Mouse (Mus musculus): ENCODE results near the gene Irs2. TPM values are rescaled to one million over a fixed set of nuclear protein-coding genes. Genes with fewer than 3 reads are reported as not detected.

Irs2 gene
- polyA plus RNA-seq (2014; fragmentation: Nextera tagmentation; extraction: Ambion mirVana) = 5.2 and 5.4 TPM in 2 replicates

GRCm38 (mm10) chr8:11008379-11008775, at the start of gene Irs2:
TSS of gene Irs2 (minus strand) at chr8:11008458.
- Histone ChIP-seq H3K9ac (replicated peaks; ENCODE audit: low read length) (peak within 1 kb of the TSS; percentile 94), H3K27ac (replicated peaks; ENCODE audit: low read depth, low read length) (peak within 1 kb of the TSS; percentile 99), H3K4me2 (ENCODE audit: low read length) (peak within 1 kb of the TSS; percentile 83), H3K36me3 (ENCODE audit: control insufficient read depth, insufficient read depth, low read length) (0 out of 2 replicates have a peak, but pooled peaks cover 7% of the 10 kb centered on the region), H3K4me3 (replicated peaks; ENCODE audit: low read depth, low read length) (peak within 1 kb of the TSS; percentile 78), H3K9me3 (ENCODE audit: control insufficient read depth, low read length) (no peaks in the 10 kb centered on the region), H3K4me1 (ENCODE audit: control insufficient read depth, insufficient read depth, low read length) (peaks cover 47% of the 10 kb centered on the region), H3K27me3 (ENCODE audit: control insufficient read depth, insufficient read depth, low read length) (no peaks in the 10 kb centered on the region)
- ATAC-seq (ENCODE audit: low FRiP score, low TSS enrichment) (peak; percentile 12), DNase-seq (peak; percentile 75)
- under 1% methylated on average over 58 of the region's 64 CpGs for WGBS

- no peak overlapping the region for H3K4me3 ChIP-seq (replicated peaks; ENCODE audit: low read depth, low read length)
- ATAC-seq (ENCODE audit: low FRiP score, low TSS enrichment) (no peak), DNase-seq (no peak)
- no peaks in the 10 kb centered on the region for H3K4me1 ChIP-seq (ENCODE audit: control insufficient read depth, insufficient read depth, low read length)
- 87% methylated on average over 5 of the region's 5 CpGs for WGBS
- H3K27me3 ChIP-seq (ENCODE audit: control insufficient read depth, insufficient read depth, low read length) = no peaks in the 10 kb centered on the region
- no peak overlapping the region for H3K4me2 ChIP-seq (ENCODE audit: low read length)
- no peak overlapping the region for H3K27ac ChIP-seq (replicated peaks; ENCODE audit: low read depth, low read length)
- no peak overlapping the region for H3K9ac ChIP-seq (replicated peaks; ENCODE audit: low read length)
- no peaks in the 10 kb centered on the region for H3K9me3 ChIP-seq (ENCODE audit: control insufficient read depth, low read length)
- no peaks in the 10 kb centered on the region for H3K36me3 ChIP-seq (ENCODE audit: control insufficient read depth, insufficient read depth, low read length)
Measured at GRCm38 (mm10) chr8:11056665-11057064, 48.4 kb upstream of the Irs2 start.

- Histone ChIP-seq H3K4me2 (ENCODE audit: low read length) (no peak overlapping the region), H3K4me3 (replicated peaks; ENCODE audit: low read depth, low read length) (no peak overlapping the region), H3K4me1 (ENCODE audit: control insufficient read depth, insufficient read depth, low read length) (no peaks in the 10 kb centered on the region), H3K36me3 (ENCODE audit: control insufficient read depth, insufficient read depth, low read length) (no peaks in the 10 kb centered on the region), H3K27me3 (ENCODE audit: control insufficient read depth, insufficient read depth, low read length) (no peaks in the 10 kb centered on the region), H3K27ac (replicated peaks; ENCODE audit: low read depth, low read length) (no peak overlapping the region), H3K9me3 (ENCODE audit: control insufficient read depth, low read length) (no peaks in the 10 kb centered on the region), H3K9ac (replicated peaks; ENCODE audit: low read length) (no peak overlapping the region)
- 97% methylated on average over 8 of the region's 8 CpGs for WGBS
- no peak for ATAC-seq (ENCODE audit: low FRiP score, low TSS enrichment)
- no peak for DNase-seq
Measured at GRCm38 (mm10) chr8:11056175-11056563, 47.9 kb upstream of the Irs2 start.

- 77% methylated on average over 16 of the region's 16 CpGs for WGBS
- DNase-seq = no peak
- H3K4me1 ChIP-seq (ENCODE audit: control insufficient read depth, insufficient read depth, low read length) = no peaks in the 10 kb centered on the region
- H3K27me3 ChIP-seq (ENCODE audit: control insufficient read depth, insufficient read depth, low read length) = no peaks in the 10 kb centered on the region
- H3K9ac ChIP-seq (replicated peaks; ENCODE audit: low read length) = no peak overlapping the region
- H3K4me2 ChIP-seq (ENCODE audit: low read length) = no peak overlapping the region
- no peak overlapping the region for H3K4me3 ChIP-seq (replicated peaks; ENCODE audit: low read depth, low read length)
- H3K36me3 ChIP-seq (ENCODE audit: control insufficient read depth, insufficient read depth, low read length) = no peaks in the 10 kb centered on the region
- H3K27ac ChIP-seq (replicated peaks; ENCODE audit: low read depth, low read length) = no peak overlapping the region
- no peaks in the 10 kb centered on the region for H3K9me3 ChIP-seq (ENCODE audit: control insufficient read depth, low read length)
- ATAC-seq (ENCODE audit: low FRiP score, low TSS enrichment) = no peak
Measured at GRCm38 (mm10) chr8:11055557-11056174, 47.4 kb upstream of the Irs2 start.

- Histone ChIP-seq H3K4me1 (ENCODE audit: control insufficient read depth, insufficient read depth, low read length) (no peaks in the 10 kb centered on the region), H3K27me3 (ENCODE audit: control insufficient read depth, insufficient read depth, low read length) (no peaks in the 10 kb centered on the region), H3K36me3 (ENCODE audit: control insufficient read depth, insufficient read depth, low read length) (no peaks in the 10 kb centered on the region), H3K9ac (replicated peaks; ENCODE audit: low read length) (no peak overlapping the region), H3K27ac (replicated peaks; ENCODE audit: low read depth, low read length) (no peak overlapping the region), H3K9me3 (ENCODE audit: control insufficient read depth, low read length) (no peaks in the 10 kb centered on the region), H3K4me2 (ENCODE audit: low read length) (no peak overlapping the region), H3K4me3 (replicated peaks; ENCODE audit: low read depth, low read length) (no peak overlapping the region)
- ATAC-seq (ENCODE audit: low FRiP score, low TSS enrichment) = no peak
- no peak for DNase-seq
- 77% methylated on average over 5 of the region's 5 CpGs for WGBS
Measured at GRCm38 (mm10) chr8:11049835-11050234, 41.6 kb upstream of the Irs2 start.

- H3K4me2 ChIP-seq (ENCODE audit: low read length) = no peak overlapping the region
Measured at GRCm38 (mm10) chr8:11047812-11048211, 39.6 kb upstream of the Irs2 start.

GRCm38 (mm10) chr8:11044660-11045059, 36.4 kb upstream of the Irs2 start:
- no peak for ATAC-seq (ENCODE audit: low FRiP score, low TSS enrichment)
- peaks cover 9% of the 10 kb centered on the region for H3K4me1 ChIP-seq (ENCODE audit: control insufficient read depth, insufficient read depth, low read length)
- H3K4me2 ChIP-seq (ENCODE audit: low read length) = no peak overlapping the region
- DNase-seq = no peak
- no peak overlapping the region for H3K4me3 ChIP-seq (replicated peaks; ENCODE audit: low read depth, low read length)
- WGBS = 78% methylated on average over 11 of the region's 11 CpGs
- H3K27me3 ChIP-seq (ENCODE audit: control insufficient read depth, insufficient read depth, low read length) = no peaks in the 10 kb centered on the region
- H3K9ac ChIP-seq (replicated peaks; ENCODE audit: low read length) = no peak overlapping the region
- H3K9me3 ChIP-seq (ENCODE audit: control insufficient read depth, low read length) = no peaks in the 10 kb centered on the region
- no peak overlapping the region for H3K27ac ChIP-seq (replicated peaks; ENCODE audit: low read depth, low read length)
- no peaks in the 10 kb centered on the region for H3K36me3 ChIP-seq (ENCODE audit: control insufficient read depth, insufficient read depth, low read length)

More at GRCm38 (mm10) chr8:11047812-11048211, 39.6 kb upstream of the Irs2 start:
- DNase-seq (no peak), ATAC-seq (ENCODE audit: low FRiP score, low TSS enrichment) (no peak)
- H3K27ac ChIP-seq (replicated peaks; ENCODE audit: low read depth, low read length) = no peak overlapping the region
- H3K9me3 ChIP-seq (ENCODE audit: control insufficient read depth, low read length) = no peaks in the 10 kb centered on the region
- no peak overlapping the region for H3K9ac ChIP-seq (replicated peaks; ENCODE audit: low read length)
- no peaks in the 10 kb centered on the region for H3K36me3 ChIP-seq (ENCODE audit: control insufficient read depth, insufficient read depth, low read length)
- H3K4me1 ChIP-seq (ENCODE audit: control insufficient read depth, insufficient read depth, low read length) = peaks cover 8% of the 10 kb centered on the region
- WGBS = 96% methylated on average over 1 of the region's 1 CpGs
- H3K4me3 ChIP-seq (replicated peaks; ENCODE audit: low read depth, low read length) = no peak overlapping the region
- no peaks in the 10 kb centered on the region for H3K27me3 ChIP-seq (ENCODE audit: control insufficient read depth, insufficient read depth, low read length)

- Histone ChIP-seq H3K4me2 (ENCODE audit: low read length) (no peak overlapping the region), H3K4me3 (replicated peaks; ENCODE audit: low read depth, low read length) (no peak overlapping the region), H3K27ac (replicated peaks; ENCODE audit: low read depth, low read length) (no peak overlapping the region), H3K4me1 (ENCODE audit: control insufficient read depth, insufficient read depth, low read length) (peaks cover 9% of the 10 kb centered on the region), H3K27me3 (ENCODE audit: control insufficient read depth, insufficient read depth, low read length) (no peaks in the 10 kb centered on the region), H3K36me3 (ENCODE audit: control insufficient read depth, insufficient read depth, low read length) (no peaks in the 10 kb centered on the region), H3K9ac (replicated peaks; ENCODE audit: low read length) (no peak overlapping the region), H3K9me3 (ENCODE audit: control insufficient read depth, low read length) (no peaks in the 10 kb centered on the region)
- ATAC-seq (ENCODE audit: low FRiP score, low TSS enrichment) (no peak), DNase-seq (no peak)
- WGBS = 78% methylated on average over 4 of the region's 4 CpGs
Measured at GRCm38 (mm10) chr8:11043591-11043990, 35.3 kb upstream of the Irs2 start.

GRCm38 (mm10) chr8:11042872-11043587, 34.8 kb upstream of the Irs2 start:
- Histone ChIP-seq H3K9me3 (ENCODE audit: control insufficient read depth, low read length) (no peaks in the 10 kb centered on the region), H3K4me3 (replicated peaks; ENCODE audit: low read depth, low read length) (no peak overlapping the region), H3K27me3 (ENCODE audit: control insufficient read depth, insufficient read depth, low read length) (no peaks in the 10 kb centered on the region), H3K36me3 (ENCODE audit: control insufficient read depth, insufficient read depth, low read length) (no peaks in the 10 kb centered on the region), H3K27ac (replicated peaks; ENCODE audit: low read depth, low read length) (no peak overlapping the region), H3K9ac (replicated peaks; ENCODE audit: low read length) (no peak overlapping the region), H3K4me2 (ENCODE audit: low read length) (no peak overlapping the region), H3K4me1 (ENCODE audit: control insufficient read depth, insufficient read depth, low read length) (peaks cover 9% of the 10 kb centered on the region)
- WGBS = 35% methylated on average over 9 of the region's 9 CpGs
- DNase-seq (peak; percentile 54), ATAC-seq (ENCODE audit: low FRiP score, low TSS enrichment) (no peak)

Measured in midbrain, embryonic 14.5 days (tissue).